Mouse (Mus musculus) liver, embryonic 14.5 days (tissue): ENCODE data around the gene Exoc6b. TPM values are rescaled to one million over a fixed set of nuclear protein-coding genes. Genes with fewer than 3 reads are reported as not detected.

Experiments used
- ATAC-seq: fragments of 200-750 bp; cut with Nextera tagmentation; 2 replicates; pipeline ENCODE4 v1.8.0; 2017; ENCODE audit warnings: moderate number of reproducible peaks, mild to moderate bottlenecking, moderate library complexity; ENCODE audit not compliant: insufficient read depth
- DNase-seq, 3 experiments: peaks; one replicate each; pipeline ENCODE4 v3.0.0-alpha.2; 2012 to 2013; ENCODE audit warnings: low read depth in 3 of 3, low spot score in 3 of 3
- H3K27ac ChIP-seq: fragments of 300-500 bp; sonication (generic); 2 replicates; pipeline ENCODE4 v1.5.1; 2014; ENCODE audit warnings: moderate library complexity, mild to moderate bottlenecking, control low read depth, inconsistent platforms
- H3K27me3 ChIP-seq: fragments of 300-500 bp; sonication (generic); 2 replicates; pipeline ENCODE4 v1.6.1; 2014; ENCODE audit warnings: mild to moderate bottlenecking, low read length, moderate library complexity; ENCODE audit not compliant: control insufficient read depth, insufficient read depth
- H3K36me3 ChIP-seq: fragments of 300-500 bp; sonication (generic); replicated peaks from 2 replicates; pipeline ENCODE4 v1.6.1; 2014; ENCODE audit warnings: low read depth; ENCODE audit not compliant: control insufficient read depth, insufficient read depth
- H3K4me1 ChIP-seq, 2 experiments: fragments of 200-500 bp in 1 of 2; fragments of 300-500 bp in 1 of 2; sonication (generic) in 1 of 2; replicated peaks; 2 replicates each; pipeline ENCODE4 v1.6.1; 2012 to 2014; ENCODE audit warnings: antibody characterized with exemption in 1 of 2, inconsistent platforms in 1 of 2, low read length in 1 of 2; ENCODE audit not compliant: control insufficient read depth in 2 of 2, insufficient read depth in 2 of 2
- H3K4me2 ChIP-seq: fragments of 300-500 bp; sonication (generic); 2 replicates; pipeline ENCODE4 v1.6.1; 2014; ENCODE audit warnings: low read depth, mild to moderate bottlenecking, control low read depth, moderate library complexity
- H3K4me3 ChIP-seq, 2 experiments: fragments of 200-500 bp in 1 of 2; fragments of 300-500 bp in 1 of 2; sonication (generic) in 1 of 2; 2 replicates each; pipeline ENCODE4 v1.5.1; 2012 to 2014; ENCODE audit warnings: low read depth in 2 of 2, low read length in 2 of 2, mild to moderate bottlenecking in 2 of 2, control low read depth in 1 of 2, inconsistent platforms in 1 of 2, moderate library complexity in 1 of 2; ENCODE audit not compliant: insufficient read depth in 1 of 2
- H3K9ac ChIP-seq: fragments of 300-500 bp; sonication (generic); replicated peaks from 2 replicates; pipeline ENCODE4 v1.6.1; 2014; ENCODE audit warnings: mild to moderate bottlenecking, control low read depth, moderate library complexity
- H3K9me3 ChIP-seq: fragments of 300-500 bp; sonication (generic); 2 replicates; pipeline ENCODE4 v1.6.1; 2016; ENCODE audit warnings: low read length, mixed read lengths; ENCODE audit not compliant: control insufficient read depth
- CTCF ChIP-seq: IDR thresholded peaks from 2 replicates; pipeline ENCODE4 v1.5.1; 2016; ENCODE audit warnings: antibody characterized with exemption, low read depth, control low read depth
- EP300 ChIP-seq: IDR thresholded peaks from 2 replicates; pipeline ENCODE4 v1.6.1; 2016; ENCODE audit warnings: antibody characterized with exemption, low read depth
- WGBS: fragments of 180-500 bp; shearing (Covaris S2); extraction: QIAGEN DNeasy Blood & Tissue Kit; methylation state at CpG from one replicate; pipeline ENCODE4 v1.1.7; 2014; ENCODE audit not compliant: insufficient replicate concordance; 5-methylcytosine and 5-hydroxymethylcytosine counted together
- polyA plus RNA-seq, 2 experiments: library from polyadenylated mRNA; depleted of rRNA in 1 of 2; stranded (reverse) in 1 of 2; unstranded in 1 of 2; fragments of >200 nt; fragmentation: Nextera tagmentation in 1 of 2; extraction: Ambion mirVana in 1 of 2; gene quantifications; 2 replicates each; pipeline versions ENCODE4 v1.2.1 to v1.2.3; 2012 to 2014

Exoc6b gene
- polyA plus RNA-seq, 2 experiments, result 1.0 to 2.9 TPM

DNA sequence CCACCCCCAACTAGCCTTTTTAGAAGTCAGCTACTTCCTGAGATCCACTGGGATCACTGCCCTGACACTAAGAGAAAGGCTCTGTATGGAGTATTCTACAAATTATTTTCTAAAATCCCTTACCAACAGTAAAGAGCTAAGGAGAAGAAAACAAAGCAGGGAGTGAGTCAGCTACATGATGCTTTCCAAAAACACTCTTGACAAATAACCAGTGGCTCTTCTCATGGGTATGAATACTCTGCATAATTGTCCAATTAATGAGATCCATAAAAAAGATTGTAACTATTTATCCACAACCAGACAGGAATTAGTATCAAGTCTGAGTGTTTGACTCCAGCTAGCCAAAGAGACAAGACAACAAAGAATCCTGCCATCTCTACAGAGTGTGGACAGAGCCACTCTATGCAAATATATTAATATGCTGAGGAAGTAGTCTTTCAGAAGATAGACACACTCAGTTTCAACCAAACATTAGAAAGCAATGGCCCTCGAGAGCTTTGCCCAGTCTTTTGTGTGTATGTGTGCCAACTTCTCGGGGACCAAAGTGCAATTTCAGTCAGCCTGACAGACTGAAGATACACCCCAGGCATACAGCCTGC is 263.1 kb downstream of the Exoc6b start:
- ATAC-seq (no peak), DNase-seq (no peak)
- WGBS, result 48% methylated on average over 2 of the region's 2 CpGs
- H3K27ac ChIP-seq, result no peak overlapping the region
- no peak overlapping the region for H3K9ac ChIP-seq
- no peaks in the 10 kb centered on the region for H3K27me3 ChIP-seq
- no peaks in the 10 kb centered on the region for H3K4me1 ChIP-seq
- H3K36me3 ChIP-seq, result no peaks in the 10 kb centered on the region
- H3K4me2 ChIP-seq, result no peak overlapping the region
- H3K4me3 ChIP-seq, result no peak overlapping the region
- TF ChIP-seq EP300, result no peak
- no peak for TF ChIP-seq CTCF
- H3K9me3 ChIP-seq, result no peaks in the 10 kb centered on the region

GRCm38 (mm10) chr6:84798736-84799135 is 270.6 kb downstream of the Exoc6b start:
- ATAC-seq (no peak), DNase-seq (no peak)
- Histone ChIP-seq H3K9me3 (no peaks in the 10 kb centered on the region), H3K4me1 (no peaks in the 10 kb centered on the region), H3K4me2 (no peak overlapping the region), H3K4me3 (no peak overlapping the region), H3K27me3 (no peaks in the 10 kb centered on the region), H3K36me3 (no peaks in the 10 kb centered on the region), H3K9ac (no peak overlapping the region), H3K27ac (no peak overlapping the region)
- WGBS, result 59% methylated on average over 3 of the region's 3 CpGs
- no peak for TF ChIP-seq EP300
- TF ChIP-seq CTCF, result no peak

DNA sequence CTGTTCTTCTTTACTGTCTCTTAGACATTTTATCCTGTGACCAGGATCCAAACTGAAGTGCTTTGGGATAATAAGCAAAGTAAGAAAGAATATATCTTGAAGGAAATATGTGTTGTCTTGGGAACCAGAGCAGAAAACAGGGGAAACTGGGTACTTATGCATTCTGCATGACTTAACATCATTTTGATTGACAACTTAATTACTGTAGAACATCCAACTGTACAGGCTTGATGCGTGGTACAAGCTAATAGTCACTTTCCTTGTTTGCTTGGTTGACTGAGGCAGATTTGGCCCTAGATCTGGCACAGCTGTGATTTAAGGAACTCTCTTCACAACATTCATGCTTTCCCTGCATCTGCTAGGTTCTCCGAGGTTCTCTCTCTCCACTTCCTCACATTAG is 285.3 kb downstream of the Exoc6b start:
- no peak overlapping the region for H3K4me3 ChIP-seq
- no peak for ATAC-seq
- H3K27ac ChIP-seq, result no peak overlapping the region
- no peak overlapping the region for H3K9ac ChIP-seq
- H3K4me2 ChIP-seq, result no peak overlapping the region
- TF ChIP-seq EP300 (no peak), CTCF (no peak)
- H3K9me3 ChIP-seq, result no peaks in the 10 kb centered on the region
- no peaks in the 10 kb centered on the region for H3K36me3 ChIP-seq
- 0 out of 4 replicates have a peak, but pooled peaks cover 0 to under 1% of the 10 kb centered on the region in 2 experiments for H3K4me1 ChIP-seq
- 44% methylated on average over 2 of the region's 2 CpGs for WGBS
- no peaks in the 10 kb centered on the region for H3K27me3 ChIP-seq
- DNase-seq, result no peak

- Histone ChIP-seq H3K9ac (no peak overlapping the region), H3K9me3 (no peaks in the 10 kb centered on the region), H3K27me3 (no peaks in the 10 kb centered on the region), H3K36me3 (no peaks in the 10 kb centered on the region), H3K4me1 (0 out of 4 replicates have a peak, but pooled peaks cover 0 to 2% of the 10 kb centered on the region in 2 experiments), H3K27ac (no peak overlapping the region), H3K4me2 (no peak overlapping the region), H3K4me3 (no peak overlapping the region)
- ATAC-seq, result no peak
- DNase-seq, result no peak
- no peak for TF ChIP-seq EP300
- TF ChIP-seq CTCF, result no peak
- 51% methylated on average over 5 of the region's 5 CpGs for WGBS
These were observed 289.3 kb downstream of the Exoc6b start for GRCm38 (mm10) chr6:84779987-84780386.

DNA sequence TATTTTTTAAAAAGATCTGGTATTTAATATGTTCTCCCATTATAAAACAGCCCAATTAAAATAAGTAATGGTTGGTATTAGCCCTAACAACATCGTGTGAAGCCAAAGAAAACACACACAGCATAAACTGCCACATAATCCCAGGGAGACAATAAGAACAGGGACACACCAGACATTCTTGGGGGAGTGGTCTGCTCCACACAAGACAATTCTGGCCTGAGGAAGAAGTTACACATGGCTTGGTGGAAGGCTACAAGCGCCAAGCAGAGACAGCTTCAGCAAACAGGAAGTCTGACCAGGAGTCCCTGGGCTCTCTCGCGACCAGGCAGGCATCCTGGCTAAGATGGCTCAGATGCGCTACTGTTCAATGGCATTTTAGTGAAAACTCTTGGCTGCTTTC is 290.3 kb downstream of the Exoc6b start:
- no peak overlapping the region for H3K27ac ChIP-seq
- no peak overlapping the region for H3K4me3 ChIP-seq
- H3K4me2 ChIP-seq, result no peak overlapping the region
- TF ChIP-seq EP300 (no peak), CTCF (no peak)
- no peaks in the 10 kb centered on the region for H3K9me3 ChIP-seq
- WGBS, result 31% methylated on average over 5 of the region's 5 CpGs
- ATAC-seq (no peak), DNase-seq (no peak)
- H3K27me3 ChIP-seq, result no peaks in the 10 kb centered on the region
- no peak overlapping the region for H3K9ac ChIP-seq
- H3K36me3 ChIP-seq, result no peaks in the 10 kb centered on the region
- 0 out of 4 replicates have a peak, but pooled peaks cover 0 to 2% of the 10 kb centered on the region in 2 experiments for H3K4me1 ChIP-seq
